Mouse (Mus musculus) CD4-positive helper T cell, adult 2 months (primary cell): Measurements from ENCODE around the gene Tmem198b.
"Not testable (repeated sequence)": the region's sequence is repeated elsewhere in the genome, so short reads cannot be mapped to it uniquely, and the experiment has no call there.

Experiments
- DNase-seq: peaks from one replicate; pipeline ENCODE4 v3.0.0-alpha.2; 2012; ENCODE audit warnings: low read depth, missing footprints, low spot score

Gene Tmem198b

DNA sequence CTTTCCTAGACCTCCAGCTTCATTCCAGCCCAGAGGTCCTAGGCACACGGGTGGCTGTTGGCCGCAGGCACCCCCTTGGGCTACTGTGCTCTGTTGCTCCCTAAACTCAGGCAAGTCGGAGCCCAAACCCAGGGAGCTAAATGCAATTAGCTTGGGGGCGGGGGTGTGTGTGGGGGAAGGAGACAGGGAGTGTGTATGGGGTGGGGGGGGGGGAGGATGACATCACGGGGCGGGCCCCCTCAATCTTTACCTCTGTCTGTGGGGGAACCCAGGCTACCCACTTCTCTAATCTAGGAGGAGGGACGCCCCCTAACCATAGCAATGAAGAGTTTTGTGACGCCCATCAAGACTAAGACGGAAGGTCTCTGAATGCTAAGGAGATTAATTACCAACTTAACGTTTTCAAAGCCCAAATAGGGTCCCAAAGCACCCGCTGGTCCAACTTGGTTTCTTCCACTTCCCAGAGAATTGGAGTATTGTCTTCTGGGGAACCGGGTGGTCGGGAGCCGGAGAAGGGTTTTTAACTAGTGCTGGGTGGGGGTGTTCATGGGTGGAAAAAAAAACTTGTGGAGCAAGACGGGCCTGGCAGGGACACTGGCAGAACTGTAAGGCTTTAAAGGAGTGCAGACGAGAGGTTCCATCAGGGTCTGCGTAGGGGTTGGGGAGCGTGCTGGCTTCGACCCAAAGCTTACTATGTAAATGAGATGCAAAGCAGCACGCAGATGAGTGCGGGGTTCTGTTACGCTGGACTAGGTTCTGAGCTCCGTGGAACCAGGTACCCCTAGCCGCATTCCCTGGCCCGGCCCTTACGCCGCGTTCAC lies at the start of gene Tmem198b:
Gene Tmem198b (minus strand): TSS at position 100 of the 821 bp plus-strand sequence.
- DNase-seq, result peak; percentile 59

DNA sequence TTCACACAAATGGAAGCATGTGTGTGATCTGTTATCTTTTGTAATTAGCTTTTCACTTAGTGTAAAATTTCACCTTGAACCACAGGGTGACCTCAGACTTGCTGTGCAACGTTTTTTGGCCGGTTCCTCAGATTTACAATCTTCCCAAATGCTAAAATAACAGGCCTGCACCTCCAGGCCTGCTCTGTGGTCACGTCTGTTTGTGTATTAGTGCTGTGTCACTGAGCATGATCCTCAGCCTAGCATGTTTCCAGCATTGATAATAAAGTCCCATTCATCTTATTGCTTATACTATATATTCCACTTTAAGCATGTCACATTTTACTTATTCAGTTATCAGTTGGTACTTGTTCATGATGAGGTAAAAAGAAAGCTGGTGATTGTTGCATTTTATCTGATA lies 46.2 kb upstream of the Tmem198b start:
- no peak for DNase-seq

DNA sequence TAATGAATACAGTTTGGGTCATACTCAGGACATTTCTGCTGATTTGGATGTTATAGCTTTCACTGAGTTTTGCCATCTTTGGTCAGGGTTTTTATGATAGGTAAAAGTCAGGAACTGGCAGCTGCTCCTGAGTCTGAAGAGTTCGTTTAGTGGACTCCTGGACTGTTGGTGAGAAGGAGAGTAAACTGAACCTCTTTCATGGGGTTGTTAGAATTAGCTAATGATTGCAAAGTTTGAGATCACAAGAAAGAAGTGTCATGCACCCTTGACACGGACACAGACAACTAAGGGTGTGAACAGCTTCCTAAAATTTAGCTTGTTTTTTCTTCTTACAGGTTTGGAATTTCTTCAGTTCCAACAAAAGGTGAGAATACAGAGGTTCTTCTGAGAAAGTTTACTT lies 44.3 kb upstream of the Tmem198b start:
- DNase-seq, result no peak

DNA sequence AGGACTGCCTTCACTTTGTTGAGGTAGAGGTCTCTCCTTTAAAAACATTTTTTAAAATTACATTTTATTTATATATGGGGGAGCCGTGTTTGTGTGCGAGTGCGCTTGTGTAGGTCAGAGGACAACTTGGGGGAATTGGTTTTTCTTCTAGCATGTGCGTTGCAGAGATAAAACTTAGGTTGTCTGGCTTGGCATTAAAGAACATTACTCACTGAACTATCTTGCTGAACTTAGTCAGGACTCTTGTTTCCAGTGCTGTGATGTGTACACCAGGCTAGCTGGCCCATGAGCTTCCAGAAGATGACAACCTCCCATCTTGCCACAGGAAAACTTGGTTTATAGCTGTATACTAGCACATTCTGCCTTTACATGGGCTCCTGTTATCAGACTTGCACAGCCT lies 42.5 kb upstream of the Tmem198b start:
- DNase-seq, result no peak

DNA sequence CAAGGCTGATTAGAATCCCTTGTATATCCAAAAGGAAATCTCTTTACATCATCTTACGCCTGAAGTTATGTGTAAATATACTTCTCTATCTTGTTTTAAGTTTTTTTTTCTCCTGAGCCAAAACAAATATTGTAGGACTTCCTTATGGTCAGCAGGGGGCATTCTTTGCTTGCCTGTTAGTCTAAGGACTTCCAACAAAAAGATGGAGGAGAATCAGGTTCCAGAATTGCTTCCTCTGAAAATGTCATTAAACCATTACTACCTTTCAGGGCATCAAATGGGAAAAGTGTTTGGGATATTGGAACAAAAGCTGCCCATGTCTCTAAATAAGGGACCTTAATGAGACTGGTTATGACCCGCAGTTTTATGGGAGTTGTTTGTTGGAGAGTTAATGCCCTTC lies 41.3 kb upstream of the Tmem198b start:
- DNase-seq, result peak; percentile 11

DNA sequence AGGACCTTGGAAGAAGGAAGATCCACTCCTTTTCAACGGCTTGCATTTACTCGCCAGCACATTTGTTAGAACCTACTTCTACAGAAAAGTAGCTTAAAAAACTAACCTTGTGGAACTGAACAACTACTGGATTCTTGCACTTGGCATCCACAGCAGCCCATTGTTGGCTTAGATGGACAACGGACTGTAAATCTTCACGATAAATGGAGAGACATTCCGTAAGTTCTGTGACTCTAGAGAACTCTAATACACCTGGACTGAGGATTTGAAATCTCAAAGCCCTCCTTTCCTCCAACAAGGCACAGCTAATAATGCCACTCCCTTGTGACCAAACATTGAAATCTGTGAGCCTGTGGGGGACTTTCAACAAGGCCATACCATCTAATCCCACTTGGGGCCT lies 39.1 kb upstream of the Tmem198b start:
- DNase-seq, result no peak

DNA sequence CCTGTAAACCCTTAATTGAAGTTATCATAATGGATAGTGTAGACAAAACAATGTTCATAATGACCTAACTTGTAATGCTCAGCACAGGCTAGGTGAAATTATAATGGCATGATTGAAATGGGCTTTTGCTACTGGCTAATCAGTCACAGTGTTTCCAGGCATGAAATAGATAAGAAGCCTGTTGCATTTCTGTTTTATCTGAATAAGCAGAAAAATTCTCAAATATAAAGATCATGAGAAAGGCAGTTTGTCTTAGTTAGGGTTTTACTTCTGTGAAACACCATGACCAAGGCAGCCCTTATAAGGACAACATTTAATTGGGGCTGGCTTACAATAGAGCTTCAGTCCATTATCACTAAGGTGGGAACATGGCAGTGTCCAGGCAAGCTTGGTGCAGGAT lies 36.4 kb upstream of the Tmem198b start:
- DNase-seq, result no peak

DNA sequence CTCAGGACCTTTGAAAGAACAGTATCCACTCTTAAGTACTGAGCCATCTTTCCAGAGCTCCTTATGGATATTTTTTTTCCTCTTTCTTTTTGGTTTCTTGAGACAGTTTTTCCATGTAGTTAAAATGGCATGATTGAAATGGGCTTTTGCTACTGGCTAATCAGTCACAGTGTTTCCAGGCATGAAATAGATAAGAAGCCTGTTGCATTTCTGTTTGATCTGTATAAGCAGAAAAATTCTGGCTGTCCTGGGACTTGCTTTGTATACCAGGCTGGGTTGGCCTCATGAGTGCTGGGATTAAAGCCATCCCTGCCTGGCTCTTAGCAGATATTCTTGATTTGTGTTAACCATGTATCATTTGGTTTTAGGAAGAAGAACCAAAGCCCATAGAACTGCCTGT lies 35.3 kb upstream of the Tmem198b start:
- DNase-seq, result no peak

DNA sequence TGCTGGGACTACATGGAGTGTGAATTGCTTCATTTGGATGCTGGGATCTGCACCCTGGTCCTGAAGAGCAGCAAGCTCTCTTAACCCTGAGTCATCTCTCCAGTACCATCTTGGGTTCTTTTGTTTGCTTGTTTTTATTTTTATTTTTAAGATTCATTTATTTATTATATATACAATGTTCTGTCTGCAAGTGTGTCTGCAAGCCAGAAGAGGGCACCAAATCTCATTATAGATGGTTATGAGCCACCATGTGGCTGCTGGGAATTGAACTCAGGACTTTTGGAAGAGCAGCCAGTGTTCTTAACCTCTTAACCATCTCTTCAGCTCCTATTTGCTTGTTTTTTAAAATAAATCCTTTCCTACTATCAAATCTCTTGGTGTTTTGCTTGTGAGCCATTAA lies 33.2 kb upstream of the Tmem198b start:
- no peak for DNase-seq

DNA sequence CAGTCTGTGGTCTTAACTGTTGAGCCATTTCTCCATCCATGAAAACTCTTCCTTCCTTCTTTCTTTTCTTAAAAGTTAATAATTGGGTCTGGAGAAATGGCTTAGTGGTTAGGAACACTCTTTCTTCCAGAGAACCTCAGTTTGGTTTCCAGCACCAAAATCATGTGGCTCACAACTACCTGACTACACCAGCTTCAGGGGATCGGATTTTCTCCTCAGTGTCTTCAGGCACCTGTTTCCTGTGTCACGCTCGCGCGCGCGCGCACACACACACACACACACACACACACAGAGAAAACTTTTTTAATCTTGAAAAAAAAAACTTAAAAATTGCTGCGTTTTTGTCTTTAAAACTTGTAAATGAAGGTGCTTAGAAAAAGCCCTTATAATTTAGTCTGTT lies 19.7 kb upstream of the Tmem198b start:
- peak; percentile 21 for DNase-seq

DNA sequence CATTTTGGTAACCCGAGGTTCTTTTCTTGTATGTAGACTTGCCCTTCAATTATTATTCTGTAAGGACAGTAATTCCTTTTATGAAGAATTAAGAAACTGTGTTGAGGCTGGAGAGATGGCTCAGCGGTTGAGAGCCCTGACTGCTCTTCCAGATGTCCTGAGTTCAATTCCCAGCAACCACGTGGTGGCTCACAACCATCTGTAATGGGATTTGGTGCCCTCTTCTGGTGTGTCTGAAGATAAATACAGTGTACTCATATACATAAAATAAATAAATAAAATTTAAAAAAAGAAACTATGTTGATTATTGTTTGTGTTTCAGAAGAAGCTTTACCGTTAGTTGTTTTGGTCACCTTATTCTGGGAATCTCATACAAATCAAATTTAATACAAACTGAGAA lies 18.9 kb upstream of the Tmem198b start:
- not testable (repeated sequence) for DNase-seq

DNA sequence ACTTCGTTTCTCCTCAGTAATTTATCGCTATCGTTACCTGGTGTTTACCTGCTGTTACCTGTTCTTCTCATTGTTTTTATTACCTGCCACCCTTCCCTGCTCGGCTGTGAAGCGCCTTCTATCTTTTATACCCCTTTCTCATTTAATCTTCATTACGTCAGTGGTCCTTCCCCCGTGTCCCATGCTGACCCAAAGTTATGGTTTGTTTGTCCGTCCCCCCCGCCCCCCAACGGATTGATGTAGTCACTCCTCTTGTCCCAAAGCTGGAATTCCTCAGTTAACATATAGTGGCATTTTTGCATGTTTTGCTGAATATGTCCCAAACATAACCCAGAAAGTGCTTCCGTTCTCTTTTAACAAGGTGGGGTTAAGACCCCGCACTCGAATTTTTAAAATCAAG lies 18.0 kb upstream of the Tmem198b start:
- DNase-seq, result no peak

DNA sequence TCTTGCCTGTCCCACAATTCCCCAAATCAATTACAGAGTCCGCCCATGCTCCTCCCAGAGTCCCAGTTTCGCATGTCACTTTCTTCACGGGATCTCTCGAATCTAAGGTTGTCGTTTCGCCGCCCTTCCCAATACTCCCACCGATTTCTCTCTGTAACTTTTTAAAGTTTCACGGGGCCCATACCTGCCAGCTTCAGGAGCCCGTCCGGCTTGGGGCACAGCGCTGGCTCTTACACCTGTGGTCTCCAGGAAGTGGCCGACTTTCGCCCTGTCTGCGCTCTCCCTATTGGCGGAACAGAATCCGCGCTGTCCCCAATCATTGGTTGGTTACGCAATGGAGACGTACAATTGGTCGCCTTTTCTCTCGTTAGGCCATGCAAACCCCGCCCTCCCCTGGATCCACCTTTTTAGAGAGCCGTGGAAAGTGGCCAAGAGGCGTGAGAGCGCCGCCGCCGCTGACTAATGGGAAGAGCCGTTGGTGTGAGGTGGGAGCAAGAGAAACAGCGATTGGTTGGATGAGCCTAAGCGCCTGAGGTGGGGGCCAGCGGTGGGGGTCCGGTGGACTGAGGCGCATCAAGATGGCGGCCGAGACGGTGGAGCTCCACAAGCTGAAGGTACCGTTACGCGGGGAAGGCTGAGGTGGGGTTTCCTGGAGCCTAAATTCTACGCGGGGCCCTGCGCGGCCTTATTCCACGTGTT lies 17.3 kb upstream of the Tmem198b start, which contains the start of gene Ormdl2:
Gene Ormdl2 (minus strand): TSS at position 288 of the 699 bp plus-strand sequence.
- peak; percentile 99 for DNase-seq

DNA sequence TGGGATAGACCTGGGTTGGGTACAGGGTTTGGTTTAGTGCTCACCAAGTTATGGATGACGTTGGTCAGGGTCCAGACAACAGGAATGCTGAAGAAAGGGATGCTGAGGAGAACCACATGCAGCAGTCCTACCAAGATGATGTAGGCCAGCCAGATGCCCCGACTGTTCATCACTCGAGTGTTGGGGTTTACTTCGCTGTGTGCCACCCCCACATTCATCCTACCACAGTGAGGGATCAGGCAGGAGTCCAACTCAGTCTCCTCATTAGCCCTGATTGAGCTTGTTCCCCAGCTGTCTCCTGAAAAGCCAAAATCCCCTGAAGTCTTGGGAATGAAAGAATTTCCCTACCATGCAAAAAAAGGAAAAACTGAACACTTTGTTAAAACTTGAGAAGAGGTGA lies 16.0 kb upstream of the Tmem198b start:
- no peak for DNase-seq

DNA sequence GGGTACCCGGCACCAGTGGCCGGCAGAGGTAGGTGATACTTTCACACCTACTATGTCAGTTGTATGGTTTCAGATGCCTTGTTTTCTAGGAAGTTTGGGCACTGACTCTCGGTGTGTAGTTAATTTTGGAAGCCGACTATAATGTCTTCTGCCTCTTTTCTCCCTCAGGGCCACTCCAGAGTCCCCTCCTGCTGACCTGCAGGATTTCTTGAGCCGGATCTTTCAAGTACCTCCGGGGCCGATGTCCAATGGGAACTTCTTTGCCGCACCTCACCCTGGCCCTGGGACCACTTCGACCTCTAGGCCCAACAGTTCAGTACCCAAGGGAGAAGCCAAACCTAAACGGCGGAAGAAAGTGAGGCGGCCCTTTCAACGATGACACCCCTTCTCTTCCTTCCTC lies 12.9 kb upstream of the Tmem198b start, which contains the start of gene Sarnp:
Gene Sarnp (plus strand): TSS at position 301 of the 400 bp plus-strand sequence.
- no peak for DNase-seq

DNA sequence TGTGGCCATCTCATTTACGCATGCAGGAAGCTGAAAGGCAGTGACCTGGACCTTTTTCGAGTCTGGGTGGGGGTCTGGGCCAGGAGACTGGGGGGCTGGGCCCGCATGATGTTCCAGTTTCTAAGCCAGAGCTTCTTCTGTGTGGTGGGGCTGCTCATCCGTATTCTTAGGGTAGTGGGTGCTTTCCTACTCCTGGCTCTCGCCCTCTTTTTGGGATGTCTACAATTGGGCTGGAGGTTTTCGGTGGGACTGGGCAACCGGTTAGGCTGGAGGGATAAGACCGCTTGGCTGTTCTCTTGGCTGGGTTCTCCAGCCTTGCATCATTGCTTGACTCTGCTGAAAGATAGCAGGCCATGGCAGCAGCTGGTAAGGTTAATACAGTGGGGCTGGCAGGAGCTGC lies 2.8 kb upstream of the Tmem198b start:
- DNase-seq, result no peak

DNA sequence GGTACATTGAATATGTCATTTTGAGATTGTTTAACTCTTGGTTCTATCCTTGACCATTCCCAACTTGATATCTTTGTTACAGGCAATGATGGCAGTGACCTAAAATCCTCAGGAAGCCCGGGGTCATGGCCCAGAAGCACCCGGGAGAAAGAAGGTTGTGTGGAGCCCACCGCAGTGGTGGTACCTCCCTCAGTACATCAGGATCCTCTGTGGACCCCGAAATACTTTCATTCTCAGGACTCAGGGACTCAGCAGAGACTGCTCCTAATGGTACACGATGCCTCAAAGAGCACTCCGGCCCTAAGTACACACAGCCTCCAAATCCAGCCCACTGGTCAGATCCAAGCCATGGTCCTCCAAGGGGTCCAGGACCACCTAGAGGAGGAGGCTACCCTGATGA lies 1.9 kb upstream of the Tmem198b start:
- no peak for DNase-seq

DNA sequence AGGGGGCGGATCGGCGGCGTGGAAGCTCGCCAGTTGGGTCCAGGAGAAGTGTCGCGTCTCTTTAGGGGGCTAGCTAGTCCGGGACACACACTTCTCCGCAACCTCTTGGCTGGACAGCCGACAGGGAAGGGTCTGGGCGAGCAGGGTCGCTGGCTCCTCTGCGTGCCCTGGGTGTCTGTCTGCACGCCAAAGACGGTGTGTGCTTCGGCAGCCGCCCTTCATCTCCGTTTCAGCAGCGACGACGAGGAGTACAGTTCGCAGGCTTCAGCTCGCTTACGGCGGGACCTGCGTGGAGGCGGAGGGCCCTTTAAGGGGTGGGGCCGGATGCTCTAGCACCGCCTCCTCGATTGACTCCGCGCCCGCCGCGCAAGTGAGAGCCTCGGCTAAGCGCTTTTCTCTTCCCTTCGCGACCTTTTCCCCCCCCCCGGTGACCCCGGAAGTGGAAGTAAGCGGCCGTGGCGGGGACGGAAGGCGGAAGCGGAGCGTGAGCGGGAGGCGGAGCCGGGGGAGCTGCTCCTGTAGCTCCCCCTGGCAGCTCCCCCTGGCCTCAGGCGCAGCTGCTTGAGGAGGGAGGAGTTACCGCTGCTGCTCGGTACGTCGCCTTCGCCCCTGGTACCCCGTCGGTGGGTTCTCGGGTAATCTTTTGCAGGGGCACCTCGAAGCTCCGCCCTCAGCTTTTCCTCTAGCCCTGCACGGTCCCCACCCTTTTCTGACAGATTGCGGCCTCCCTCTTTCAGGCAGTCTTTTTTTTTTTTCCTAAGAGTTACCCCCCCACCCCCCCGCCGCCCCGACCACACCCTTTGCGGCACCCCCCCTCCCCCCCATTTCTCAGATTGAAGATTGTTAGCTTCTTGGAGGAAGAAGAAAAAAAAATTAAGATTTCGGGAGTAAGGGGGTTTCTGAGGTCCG lies 1.2 kb upstream of the Tmem198b start:
- peak; percentile 99 for DNase-seq

DNA sequence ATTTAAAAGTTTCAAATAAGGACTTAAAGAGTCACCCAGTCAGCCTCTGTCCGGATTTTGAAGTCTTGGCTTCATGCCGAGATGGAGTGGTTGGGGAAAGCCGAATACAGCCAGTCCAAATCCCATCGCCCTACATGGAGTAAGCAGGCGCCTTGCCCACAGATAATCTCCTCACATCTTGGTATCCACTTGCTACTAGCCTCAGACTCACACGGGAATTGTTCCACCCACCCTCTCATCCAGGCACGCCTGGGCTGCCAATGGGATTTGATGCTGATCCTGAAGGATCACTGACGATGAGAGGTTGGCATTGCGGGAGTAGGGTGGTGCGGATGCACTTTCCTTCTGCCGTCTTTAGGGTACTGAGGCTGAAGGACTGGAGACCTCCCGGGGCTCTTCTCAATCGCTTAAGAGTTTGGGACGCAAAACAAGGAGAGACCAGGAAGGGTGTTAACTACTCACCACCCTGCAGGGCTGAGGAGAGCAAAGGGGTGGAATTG lies 349 bp downstream of the Tmem198b start, which contains the start of gene Dnajc14:
Gene Dnajc14 (plus strand): TSS at position 292 of the 500 bp plus-strand sequence.
- DNase-seq, result peak; percentile 19

DNA sequence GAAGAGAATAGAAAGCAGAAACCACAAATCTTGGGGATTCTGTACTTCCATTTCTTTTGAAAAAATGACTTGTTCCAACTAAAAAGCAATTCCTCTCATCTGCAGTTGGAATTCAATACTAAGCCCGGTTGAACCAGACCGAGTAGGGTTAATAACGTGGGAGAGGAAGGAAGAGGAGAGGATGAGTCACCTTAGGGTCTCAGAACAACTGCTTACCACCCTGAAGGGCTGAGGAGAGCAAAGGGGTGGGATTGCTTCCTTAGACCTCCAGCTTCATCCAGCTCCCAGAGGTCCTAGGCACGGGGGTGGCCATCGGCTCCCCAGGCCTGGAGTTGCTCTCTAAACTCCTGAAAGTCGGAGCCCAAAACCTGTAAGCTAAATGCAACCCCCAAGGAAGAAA lies 809 bp downstream of the Tmem198b start:
- DNase-seq, result no peak

DNA sequence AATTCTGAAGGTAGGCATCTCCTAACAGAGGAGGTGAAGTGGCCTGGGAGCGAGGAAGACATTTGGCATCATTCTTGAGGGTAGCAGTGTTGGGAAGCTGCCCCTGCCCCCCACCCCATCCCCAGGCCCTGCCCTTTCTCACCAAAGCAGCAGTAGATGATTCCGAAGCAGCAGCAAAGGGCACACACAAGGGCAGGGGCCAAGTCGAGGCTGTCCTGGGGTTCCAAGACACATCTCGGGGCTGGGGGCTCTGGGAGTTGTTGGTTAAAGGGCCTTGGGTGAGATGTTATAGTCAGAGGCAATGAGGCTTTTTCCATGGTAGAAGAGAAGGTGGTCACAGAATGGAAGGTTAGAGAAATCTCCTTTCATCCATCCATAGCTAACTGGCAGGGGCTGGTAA lies 1.2 kb downstream of the Tmem198b start:
- no peak for DNase-seq
